Mouse (Mus musculus) kidney, adult 2 months (tissue): ENCODE results near the gene Nop2. TPM values are rescaled to one million over a fixed set of nuclear protein-coding genes. Genes with fewer than 3 reads are reported as not detected.

Source experiments
- DNase-seq: peaks from one replicate; pipeline ENCODE4 v3.0.0; 2021
- H3K27ac ChIP-seq: fragments of 200-500 bp; 2 replicates; pipeline ENCODE4 v1.5.1; 2012; ENCODE audit warnings: low read depth, low read length, control low read depth, inconsistent platforms; ENCODE audit not compliant: insufficient read depth
- H3K27me3 ChIP-seq: fragments of 200-500 bp; replicated peaks from 2 replicates; pipeline ENCODE4 v1.6.1; 2012; ENCODE audit warnings: mild to moderate bottlenecking, moderate library complexity, low read length, inconsistent platforms; ENCODE audit not compliant: control insufficient read depth, insufficient read depth
- H3K36me3 ChIP-seq: fragments of 200-500 bp; 2 replicates; pipeline ENCODE4 v1.6.1; 2012; ENCODE audit warnings: mild to moderate bottlenecking, moderate library complexity, low read length, inconsistent platforms; ENCODE audit not compliant: control insufficient read depth, insufficient read depth
- H3K4me1 ChIP-seq: fragments of 200-500 bp; 2 replicates; pipeline ENCODE4 v1.6.1; 2011; ENCODE audit warnings: low read length; ENCODE audit not compliant: control insufficient read depth, insufficient read depth
- H3K4me3 ChIP-seq: fragments of 200-500 bp; 2 replicates; pipeline ENCODE4 v1.5.1; 2011; ENCODE audit warnings: mild to moderate bottlenecking, low read depth, low read length, control low read depth; ENCODE audit not compliant: insufficient read depth
- CTCF ChIP-seq: fragments of 200-500 bp; conservative IDR thresholded peaks from 2 replicates; pipeline ENCODE4 v1.5.1; 2011; ENCODE audit warnings: low read depth, mild to moderate bottlenecking, control low read depth, low read length, moderate library complexity, mixed read lengths; ENCODE audit not compliant: insufficient read depth, insufficient read length
- POLR2A ChIP-seq: fragments of 200-500 bp; IDR thresholded peaks from one replicate; pipeline ENCODE4 v1.6.1; 2011; ENCODE audit warnings: low read depth, low read length, control low read depth
- WGBS: fragments of 180-500 bp; shearing (Covaris S2); methylation state at CpG from one replicate; pipeline ENCODE4 v1.1.7; 2018; 5-methylcytosine and 5-hydroxymethylcytosine counted together
- polyA plus RNA-seq: library from polyadenylated mRNA; depleted of rRNA; stranded (reverse); fragments of >200 nt; gene quantifications from 2 replicates; pipeline ENCODE4 v1.2.3, GENCODE M21; 2012

Gene Nop2
- polyA plus RNA-seq, 1 experiment: 16.5 TPM

- 89% methylated on average over 7 of the region's 7 CpGs for WGBS
- no peak for TF ChIP-seq POLR2A
- TF ChIP-seq CTCF: no peak
- DNase-seq: no peak
Measured at GRCm38 (mm10) chr6:125179601-125180000, 47.9 kb downstream of the Nop2 start.

GRCm38 (mm10) chr6:125182133-125182532 lies 50.4 kb downstream of the Nop2 start:
- no peak for DNase-seq
- 74% methylated on average over 5 of the region's 5 CpGs for WGBS

More at GRCm38 (mm10) chr6:125179601-125180000, 47.9 kb downstream of the Nop2 start:
- H3K4me1 ChIP-seq: no peaks in the 10 kb centered on the region
- no peaks in the 10 kb centered on the region for H3K36me3 ChIP-seq
- no peaks in the 10 kb centered on the region for H3K27me3 ChIP-seq
- no peak overlapping the region for H3K27ac ChIP-seq
- H3K4me3 ChIP-seq: no peak overlapping the region

DNA sequence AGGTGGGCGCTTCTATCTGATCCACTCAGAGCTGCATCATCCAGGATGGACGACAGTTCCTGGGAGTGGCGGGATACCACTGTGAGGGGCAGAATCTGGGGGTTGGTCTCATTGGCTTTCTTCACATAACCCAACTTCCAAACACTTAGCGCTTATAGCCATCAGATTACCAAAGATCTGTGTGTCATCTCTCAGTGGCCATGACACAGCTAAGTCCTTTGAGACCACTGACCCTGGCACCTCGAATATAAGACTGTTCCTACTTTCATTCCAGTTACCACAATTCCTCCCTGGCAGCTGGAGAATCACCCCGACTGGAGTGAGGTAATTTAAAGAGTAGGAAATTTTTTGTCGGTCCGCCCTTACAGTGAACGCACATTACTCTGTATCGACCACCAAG lies 54.5 kb downstream of the Nop2 start:
- no peak for DNase-seq
- Histone ChIP-seq H3K27ac (no peak overlapping the region), H3K27me3 (no peaks in the 10 kb centered on the region), H3K36me3 (no peaks in the 10 kb centered on the region), H3K4me3 (no peak overlapping the region), H3K4me1 (no peaks in the 10 kb centered on the region; the same call in 1 of the 2 replicates)
- TF ChIP-seq CTCF (no peak), POLR2A (no peak)
- WGBS: 86% methylated on average over 10 of the region's 10 CpGs

More at GRCm38 (mm10) chr6:125182133-125182532, 50.4 kb downstream of the Nop2 start:
- TF ChIP-seq POLR2A (no peak), CTCF (no peak)
- Histone ChIP-seq H3K4me1 (no peaks in the 10 kb centered on the region), H3K27me3 (no peaks in the 10 kb centered on the region), H3K36me3 (no peaks in the 10 kb centered on the region), H3K4me3 (no peak overlapping the region), H3K27ac (no peak overlapping the region)

DNA sequence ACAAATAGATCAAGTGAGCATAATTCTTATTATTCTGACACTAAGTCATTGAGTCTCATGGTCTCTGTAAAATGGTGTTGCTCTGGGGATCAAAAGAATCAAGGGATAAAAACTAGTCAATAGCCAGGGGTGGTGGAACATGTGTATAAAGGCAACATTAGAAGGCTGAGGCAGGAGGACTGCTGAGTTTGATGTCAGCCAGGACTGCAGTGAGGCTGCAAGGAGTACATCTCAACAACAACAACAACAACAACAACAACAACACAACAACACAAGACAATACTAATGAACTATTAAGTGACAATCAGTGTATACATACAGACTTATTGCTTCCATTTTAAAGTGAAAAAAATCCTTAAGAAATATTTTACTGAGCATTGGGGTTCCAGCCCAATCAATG lies 59.1 kb downstream of the Nop2 start:
- H3K4me3 ChIP-seq: no peak overlapping the region; the same call in 1 of the 2 replicates
- no peaks in the 10 kb centered on the region for H3K27me3 ChIP-seq
- H3K4me1 ChIP-seq: peaks cover 3% of the 10 kb centered on the region; the same call in 1 of the 2 replicates
- TF ChIP-seq CTCF (no peak), POLR2A (no peak)
- H3K36me3 ChIP-seq: peaks cover 3% of the 10 kb centered on the region; the same call in 1 of the 2 replicates
- no peak for DNase-seq
- H3K27ac ChIP-seq: no peak overlapping the region; the same call in 1 of the 2 replicates

GRCm38 (mm10) chr6:125191332-125192015 lies 59.8 kb downstream of the Nop2 start, which contains the start of the genes Ncapd2 and Mrpl51:
TSS of gene Ncapd2 (minus strand) at chr6:125191701.
TSS of gene Mrpl51 (plus strand) at chr6:125191801.
- peaks cover 3% of the 10 kb centered on the region; the same call in 1 of the 2 replicates for H3K36me3 ChIP-seq
- under 1% methylated on average over 54 of the region's 54 CpGs for WGBS
- peak within 1 kb of the TSS; percentile 87 for H3K4me3 ChIP-seq
- peaks cover 3% of the 10 kb centered on the region; the same call in 1 of the 2 replicates for H3K4me1 ChIP-seq
- TF ChIP-seq CTCF: no peak
- no peak for TF ChIP-seq POLR2A
- peak; percentile 99 for DNase-seq
- H3K27me3 ChIP-seq: no peaks in the 10 kb centered on the region
- peak within 1 kb of the TSS; percentile 98 for H3K27ac ChIP-seq

DNA sequence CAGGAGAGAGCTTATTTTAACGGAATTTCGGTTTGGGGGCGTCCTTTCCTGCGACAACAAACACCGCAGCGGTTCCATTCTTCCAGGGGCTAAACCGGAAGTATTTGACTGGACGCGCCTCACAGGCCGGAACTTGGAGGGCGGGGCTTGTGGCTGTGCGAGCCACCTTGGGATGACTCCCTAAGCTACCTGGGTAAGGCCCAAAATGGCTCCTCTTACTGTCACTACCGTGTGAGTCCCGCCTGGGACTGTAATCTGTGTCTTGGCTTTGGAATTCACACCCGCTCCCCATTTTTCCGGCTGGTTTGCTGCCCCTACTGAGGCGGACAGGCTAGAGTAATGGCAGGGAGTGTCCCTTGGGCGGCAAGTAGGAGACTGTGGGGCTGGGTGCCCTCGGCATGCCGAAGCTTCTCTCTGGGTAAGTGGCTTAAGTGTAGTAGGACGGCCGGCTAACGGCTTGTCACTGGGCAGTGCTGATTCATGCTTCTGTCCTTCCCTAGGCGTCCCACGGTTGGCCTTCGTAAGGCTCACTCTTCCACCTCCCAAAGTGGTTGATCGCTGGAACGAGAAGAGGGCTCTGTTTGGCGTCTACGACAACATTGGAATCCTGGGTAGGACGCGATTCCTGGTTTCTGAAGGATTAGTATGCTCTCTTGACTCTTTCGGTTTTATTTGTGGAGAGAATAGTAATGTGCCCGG lies 60.5 kb downstream of the Nop2 start:
- Histone ChIP-seq H3K27ac (peak overlapping the region; percentile 98), H3K27me3 (no peaks in the 10 kb centered on the region), H3K36me3 (peaks cover 3% of the 10 kb centered on the region; the same call in 1 of the 2 replicates), H3K4me3 (peak overlapping the region; percentile 87), H3K4me1 (peaks cover 3% of the 10 kb centered on the region; the same call in 1 of the 2 replicates)
- peak; percentile 96 for DNase-seq
- TF ChIP-seq CTCF: no peak
- peak; percentile 66 for TF ChIP-seq POLR2A
- under 1% methylated on average over 34 of the region's 34 CpGs for WGBS

DNA sequence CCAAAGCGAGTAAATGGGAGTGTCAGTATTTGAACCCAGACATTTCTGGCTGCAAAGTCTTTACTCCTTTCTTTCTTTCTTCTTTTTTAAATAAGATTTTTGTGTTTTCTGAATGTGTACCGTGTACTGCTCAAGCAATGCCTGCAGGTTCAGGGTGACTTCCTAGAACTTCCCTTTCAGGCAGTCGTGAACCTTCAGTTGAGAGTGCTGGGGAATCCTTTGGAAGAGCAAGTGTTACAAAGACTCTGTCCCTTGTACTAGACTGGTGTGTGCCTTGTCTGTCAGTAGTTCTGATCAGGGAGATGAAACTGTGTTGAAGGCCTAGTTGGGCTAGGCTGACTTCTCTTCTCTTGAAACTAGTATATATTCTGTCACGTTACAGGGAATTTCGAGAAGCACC lies 61.1 kb downstream of the Nop2 start:
- Histone ChIP-seq H3K27ac (peak overlapping the region; percentile 98; the same call in 1 of the 2 replicates), H3K4me3 (peak overlapping the region; percentile 87), H3K4me1 (peaks cover 3% of the 10 kb centered on the region; the same call in 1 of the 2 replicates), H3K36me3 (peaks cover 3% of the 10 kb centered on the region; the same call in 1 of the 2 replicates), H3K27me3 (no peaks in the 10 kb centered on the region)
- WGBS: 25% methylated on average over 5 of the region's 5 CpGs
- TF ChIP-seq POLR2A: no peak
- TF ChIP-seq CTCF: no peak
- no peak for DNase-seq
